Mouse (Mus musculus) left cerebral cortex, adult 18-20 months (tissue): ENCODE measurements at regions not wholly inside any gene's neighbourhood (a gene's known extent, or its start where the extent isn't known, plus 50 kb on each side); places are given as distances from the start of the nearest gene placed in this dataset.
A peak's percentile ranks its signal among the peaks of the same experiment; 100 is the strongest.
"Not testable (repeated sequence)": the region's sequence is repeated elsewhere in the genome, so short reads cannot be mapped to it uniquely, and the experiment has no call there.

Experiments
- DNase-seq, 2 experiments: peaks; one replicate each; pipeline ENCODE4 v3.0.0; 2021 to 2022; ENCODE audit warnings: low spot score in 2 of 2, mixed read lengths in 1 of 2

GRCm38 (mm10) chr12:22156467-22157037 is 739.1 kb upstream of the Ywhaq start:
- peak; percentile 1 for DNase-seq

GRCm38 (mm10) chr12:22155341-22155740 is 737.9 kb upstream of the Ywhaq start:
- DNase-seq: not testable (repeated sequence)
